Mouse (Mus musculus) erythroblast, embryonic 14.5 days (primary cell): Measurements from ENCODE around the gene Sh3bp1.

ENCODE experiments used
- GATA1 ChIP-seq: IDR thresholded peaks from 2 replicates; pipeline ENCODE4 v1.6.1; 2012; ENCODE audit warnings: low read length, inconsistent platforms, mixed read lengths
- TAL1 ChIP-seq: IDR thresholded peaks from 3 replicates; pipeline ENCODE4 v1.6.1; 2012; ENCODE audit warnings: low read length, inconsistent platforms, mixed read lengths

DNA sequence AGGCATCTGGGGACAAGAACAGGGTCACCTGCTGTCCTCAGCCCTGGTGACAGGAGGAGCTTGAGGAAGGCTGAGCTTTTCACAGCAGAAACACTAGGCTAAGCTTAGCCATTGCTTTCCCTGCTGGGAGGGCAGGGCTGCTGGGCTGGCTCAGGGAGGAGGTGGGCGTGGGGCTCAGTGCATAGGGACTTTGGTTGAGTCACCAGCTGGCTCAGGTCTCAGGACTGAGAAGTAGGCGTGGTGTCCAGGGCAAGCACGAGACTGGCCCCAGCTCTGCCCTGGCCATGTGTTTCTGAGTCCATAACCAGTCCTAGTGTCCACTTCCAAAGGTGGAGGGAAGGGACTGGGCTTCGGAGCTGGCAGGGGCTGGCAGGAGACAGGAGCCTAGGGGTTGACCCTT is 60.5 kb downstream of the Sh3bp1 start:
- no peak for TF ChIP-seq GATA1
- no peak for TF ChIP-seq TAL1
